Comparison of ENCODE assay signal across 8 mouse cellular contexts in the genomic region with DNA sequence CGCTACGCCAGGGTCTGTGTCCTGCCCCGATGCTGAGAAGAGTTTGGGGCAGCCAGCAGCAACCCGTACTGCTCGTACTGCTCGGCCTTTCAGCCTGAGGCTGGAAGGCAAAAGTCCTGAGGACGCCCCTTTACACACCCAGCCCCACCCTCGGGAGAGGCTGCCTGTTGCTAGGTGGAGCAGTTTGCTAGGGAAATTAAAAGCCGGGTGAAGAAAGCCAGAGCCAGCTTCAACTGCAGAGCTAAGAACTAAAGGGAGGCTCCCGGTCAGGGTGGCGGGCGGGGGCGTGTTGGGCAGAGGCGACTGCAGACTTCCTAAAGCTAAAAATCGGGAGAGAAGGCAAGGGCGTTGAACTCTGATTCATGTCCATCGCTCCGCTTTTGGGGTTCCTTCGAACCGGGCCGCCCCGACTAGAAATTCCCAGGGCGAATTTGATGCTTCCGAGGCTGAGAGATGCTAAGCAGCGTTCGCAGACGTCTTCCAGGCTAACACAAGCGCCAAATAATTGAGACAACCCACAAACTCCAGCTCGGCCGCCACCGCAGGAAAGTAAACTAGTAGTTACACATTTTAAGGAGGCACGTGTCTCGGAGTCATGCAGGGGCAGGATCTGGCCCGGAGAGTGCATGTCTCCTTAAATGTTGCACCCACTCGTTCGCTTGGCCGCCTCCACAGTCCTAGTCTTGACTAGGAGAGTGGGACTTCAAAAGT. TPM values are rescaled to one million over a fixed set of nuclear protein-coding genes. Genes with fewer than 3 reads are reported as not detected.
DNase-seq lines count a peak whose midpoint lies in the region; ATAC-seq and TF ChIP-seq lines count a peak whose summit lies in the region.

No protein-coding gene starts in this region.

- peak overlapping the region; percentile 28 for H3K4me3 ChIP-seq in bone marrow macrophage, adult 2 months (ENCODE audit: insufficient read depth, low read length)
- peak overlapping the region; percentile 31 for H3K4me3 ChIP-seq in forebrain, postnatal 0 days (ENCODE audit: low read depth, low read length)
- peak overlapping the region; percentile 33 for H3K4me3 ChIP-seq in hindbrain, embryonic 13.5 days
- peak overlapping the region; percentile 32 for H3K4me3 ChIP-seq in midbrain, embryonic 15.5 days

- no peak overlapping the region for H3K27ac ChIP-seq in bone marrow macrophage, adult 2 months (ENCODE audit: insufficient read depth, low read depth, low read length)
- no peak overlapping the region for H3K27ac ChIP-seq in forebrain, postnatal 0 days (ENCODE audit: low read depth, low read length)
- H3K27ac ChIP-seq in hindbrain, embryonic 13.5 days = no peak overlapping the region
- no peak overlapping the region for H3K27ac ChIP-seq in midbrain, embryonic 15.5 days

- no peaks in the 10 kb centered on the region for H3K9me3 ChIP-seq in forebrain, postnatal 0 days (ENCODE audit: low read length)
- no peaks in the 10 kb centered on the region for H3K9me3 ChIP-seq in hindbrain, embryonic 13.5 days
- H3K9me3 ChIP-seq in midbrain, embryonic 15.5 days = no peaks in the 10 kb centered on the region

- H3K4me1 ChIP-seq in bone marrow macrophage, adult 2 months (ENCODE audit: control insufficient read depth, insufficient read depth, low read length) = peaks cover 10% of the 10 kb centered on the region
- H3K4me1 ChIP-seq in forebrain, postnatal 0 days (ENCODE audit: insufficient read depth) = no peaks in the 10 kb centered on the region
- peaks cover 18% of the 10 kb centered on the region for H3K4me1 ChIP-seq in hindbrain, embryonic 13.5 days (replicated peaks)
- peaks cover 19% of the 10 kb centered on the region for H3K4me1 ChIP-seq in midbrain, embryonic 15.5 days

- no peak for ATAC-seq in forebrain, postnatal 0 days
- no peak for ATAC-seq in hindbrain, embryonic 13.5 days (ENCODE audit: low FRiP score)
- ATAC-seq in midbrain, embryonic 15.5 days (replicated peaks) = no peak

- TF ChIP-seq POLR2A in bone marrow macrophage, adult 2 months (IDR thresholded peaks at IDR 0.05; ENCODE audit: borderline replicate concordance, low read depth, low read length) = no peak

- no peak overlapping the region for H3K9ac ChIP-seq in forebrain, postnatal 0 days
- H3K9ac ChIP-seq in hindbrain, embryonic 13.5 days = peak overlapping the region; percentile 64
- H3K9ac ChIP-seq in midbrain, embryonic 15.5 days = no peak overlapping the region

- peak overlapping the region; percentile 44 for H3K4me2 ChIP-seq in forebrain, postnatal 0 days (ENCODE audit: low read depth)
- H3K4me2 ChIP-seq in hindbrain, embryonic 13.5 days = peak overlapping the region; percentile 59
- H3K4me2 ChIP-seq in midbrain, embryonic 15.5 days = peak overlapping the region; percentile 53

- H3K36me3 ChIP-seq in forebrain, postnatal 0 days (ENCODE audit: insufficient read depth) = no peaks in the 10 kb centered on the region
- H3K36me3 ChIP-seq in hindbrain, embryonic 13.5 days = no peaks in the 10 kb centered on the region
- no peaks in the 10 kb centered on the region for H3K36me3 ChIP-seq in midbrain, embryonic 15.5 days (replicated peaks)

- peaks cover 45% of the 10 kb centered on the region for H3K27me3 ChIP-seq in forebrain, postnatal 0 days (ENCODE audit: insufficient read depth, low read length)
- peaks cover 73% of the 10 kb centered on the region for H3K27me3 ChIP-seq in hindbrain, embryonic 13.5 days
- peaks cover 53% of the 10 kb centered on the region for H3K27me3 ChIP-seq in midbrain, embryonic 15.5 days (replicated peaks)

- TF ChIP-seq CTCF in bone marrow macrophage, adult 2 months (IDR thresholded peaks at IDR 0.05; ENCODE audit: low read depth, low read length) = no peak
- no peak for TF ChIP-seq CTCF in forebrain, postnatal 0 days (IDR thresholded peaks at IDR 0.05; ENCODE audit: low read depth)

- 4% methylated on average over 36 of the region's 37 CpGs for WGBS in forebrain, postnatal 0 days
- under 1% methylated on average over 37 of the region's 37 CpGs for WGBS in hindbrain, embryonic 13.5 days
- under 1% methylated on average over 37 of the region's 37 CpGs for WGBS in midbrain, embryonic 15.5 days

- DNase-seq in ES-CJ7 (ENCODE audit: low read depth, low spot score) (peak; percentile 82), liver (peak; percentile 92)
- no peak for DNase-seq in forebrain, postnatal 0 days
- peak; percentile 29 for DNase-seq in testis, postnatal 14 days (ENCODE audit: low spot score)
- DNase-seq in layer of hippocampus, adult 11-12 months (ENCODE audit: low spot score) = no peak

RNA-seq across cellular contexts. Expression of a gene that starts 5.1 kb away (rescaled TPM):
- polyA plus RNA-seq in bone marrow macrophage, adult 2 months (2012; ENCODE audit: insufficient read depth, insufficient read length, missing spikeins) = not detected in 2 replicates
- 1.1 and 1.2 TPM in 2 replicates for total RNA-seq in forebrain, postnatal 0 days (2014; rRNA removed)
- polyA plus RNA-seq in forebrain, postnatal 0 days (2015; fragmentation: Nextera tagmentation; extraction: Ambion mirVana) = 1.1 and 2.7 TPM in 2 replicates
- 1.1 and 1.3 TPM in 2 replicates for polyA plus RNA-seq in hindbrain, embryonic 13.5 days (2015; fragmentation: Nextera tagmentation; extraction: Ambion mirVana)
- 1.5 and 2.0 TPM in 2 replicates for polyA plus RNA-seq in midbrain, embryonic 15.5 days (2015; fragmentation: Nextera tagmentation; extraction: Ambion mirVana)

RNA-seq across cellular contexts. Expression of a gene that starts 50.2 kb away (rescaled TPM):
- polyA plus RNA-seq in bone marrow macrophage, adult 2 months (2012; ENCODE audit: insufficient read depth, insufficient read length, missing spikeins) = 40.7 and 44.0 TPM in 2 replicates
- 56.6 and 84.5 TPM in 2 replicates for total RNA-seq in forebrain, postnatal 0 days (2014; rRNA removed)
- polyA plus RNA-seq in forebrain, postnatal 0 days (2015; fragmentation: Nextera tagmentation; extraction: Ambion mirVana) = 98.4 and 111 TPM in 2 replicates
- polyA plus RNA-seq in hindbrain, embryonic 13.5 days (2015; fragmentation: Nextera tagmentation; extraction: Ambion mirVana) = 154 and 170 TPM in 2 replicates
- 132 and 135 TPM in 2 replicates for polyA plus RNA-seq in midbrain, embryonic 15.5 days (2015; fragmentation: Nextera tagmentation; extraction: Ambion mirVana)

RNA-seq across cellular contexts. Expression of a gene that starts 50.4 kb away (rescaled TPM):
- polyA plus RNA-seq in bone marrow macrophage, adult 2 months (2012; ENCODE audit: insufficient read depth, insufficient read length, missing spikeins) = 138 and 153 TPM in 2 replicates
- 83.8 and 91.3 TPM in 2 replicates for total RNA-seq in forebrain, postnatal 0 days (2014; rRNA removed)
- polyA plus RNA-seq in forebrain, postnatal 0 days (2015; fragmentation: Nextera tagmentation; extraction: Ambion mirVana) = 162 and 194 TPM in 2 replicates
- polyA plus RNA-seq in hindbrain, embryonic 13.5 days (2015; fragmentation: Nextera tagmentation; extraction: Ambion mirVana) = 119 and 122 TPM in 2 replicates
- polyA plus RNA-seq in midbrain, embryonic 15.5 days (2015; fragmentation: Nextera tagmentation; extraction: Ambion mirVana) = 105 and 121 TPM in 2 replicates

Comparison
In these comparisons a context has a peak if more than half of its experiments do, and no peak if none do; other contexts are left out.
1. DNase-seq: peak in ES-CJ7 (single experiment), liver (single experiment) and testis, postnatal 14 days (single experiment); none in forebrain, postnatal 0 days (single experiment) and layer of hippocampus, adult 11-12 months (single experiment).
2. Peak in every context shown above with its lines, with median percentiles within 50 percentile points of each other: H3K4me3 ChIP-seq and H3K4me2 ChIP-seq.